Mouse (Mus musculus) ES-Bruce4 (cell line): ENCODE results near the gene Srsf6. TPM values are rescaled to one million over a fixed set of nuclear protein-coding genes. Genes with fewer than 3 reads are reported as not detected.

Experiments used
- H3K27ac ChIP-seq: 2 replicates; pipeline ENCODE4 v1.5.1; 2012; ENCODE audit warnings: low read length, inconsistent platforms; ENCODE audit not compliant: insufficient read depth
- H3K27me3 ChIP-seq: 2 replicates; pipeline ENCODE4 v1.6.1; 2012; ENCODE audit warnings: mild to moderate bottlenecking, low read length, inconsistent platforms; ENCODE audit not compliant: control insufficient read depth, poor library complexity, insufficient read depth, severe bottlenecking
- H3K36me3 ChIP-seq: 2 replicates; pipeline ENCODE4 v1.6.1; 2012; ENCODE audit warnings: inconsistent platforms, mild to moderate bottlenecking, low read length, moderate library complexity; ENCODE audit not compliant: control insufficient read depth, poor library complexity, insufficient read depth, severe bottlenecking
- H3K4me1 ChIP-seq: one replicate; pipeline ENCODE4 v1.8.1; 2011; ENCODE audit warnings: low read length; ENCODE audit not compliant: control insufficient read depth, insufficient read depth
- H3K4me3 ChIP-seq: 2 replicates; pipeline ENCODE4 v1.5.1; 2011; ENCODE audit warnings: low read depth, mild to moderate bottlenecking, low read length
- H3K9ac ChIP-seq: 2 replicates; pipeline ENCODE4 v1.6.1; 2012; ENCODE audit warnings: low read depth, mild to moderate bottlenecking, inconsistent platforms; ENCODE audit not compliant: poor library complexity, severe bottlenecking
- H3K9me3 ChIP-seq: replicated peaks from 2 replicates; pipeline ENCODE4 v1.6.1; 2012; ENCODE audit warnings: mild to moderate bottlenecking, low read length, inconsistent platforms; ENCODE audit not compliant: control insufficient read depth, poor library complexity, insufficient read depth, severe bottlenecking
- CTCF ChIP-seq: IDR thresholded peaks from one replicate; pipeline ENCODE4 v1.8.1; 2011; ENCODE audit warnings: low read depth, low read length
- EP300 ChIP-seq: IDR thresholded peaks from 2 replicates; pipeline ENCODE4 v1.6.1; 2011; ENCODE audit warnings: low read depth, low read length; ENCODE audit not compliant: insufficient read depth
- POLR2A ChIP-seq: IDR thresholded peaks from one replicate; pipeline ENCODE4 v1.8.1; 2011; ENCODE audit warnings: low read length; ENCODE audit not compliant: insufficient read depth
- polyA plus RNA-seq: library from polyadenylated mRNA; stranded (reverse); fragments of >200 nt; gene quantifications from 2 replicates; pipeline ENCODE4 v1.2.4, GENCODE M21; 2011; ENCODE audit warnings: low read depth; ENCODE audit not compliant: missing spikeins, insufficient read depth, insufficient read length

The Srsf6 gene
- polyA plus RNA-seq, 1 experiment = 172 TPM

GRCm38 (mm10) chr2:162899880-162900589 lies 31.3 kb upstream of the Srsf6 start:
- no peaks in the 10 kb centered on the region for H3K9me3 ChIP-seq
- no peak overlapping the region for H3K9ac ChIP-seq
- H3K27ac ChIP-seq = no peak overlapping the region
- no peaks in the 10 kb centered on the region for H3K4me1 ChIP-seq
- H3K27me3 ChIP-seq = no peaks in the 10 kb centered on the region
- no peak overlapping the region for H3K4me3 ChIP-seq
- no peak for TF ChIP-seq EP300
- no peak for TF ChIP-seq POLR2A
- no peak for TF ChIP-seq CTCF
- H3K36me3 ChIP-seq = no peaks in the 10 kb centered on the region

- H3K27me3 ChIP-seq = no peaks in the 10 kb centered on the region
- no peak overlapping the region for H3K4me3 ChIP-seq
- H3K27ac ChIP-seq = no peak overlapping the region
- H3K36me3 ChIP-seq = no peaks in the 10 kb centered on the region
- TF ChIP-seq POLR2A (no peak), CTCF (no peak), EP300 (no peak)
- H3K9me3 ChIP-seq = no peaks in the 10 kb centered on the region
- no peak overlapping the region for H3K9ac ChIP-seq
- no peaks in the 10 kb centered on the region for H3K4me1 ChIP-seq
Observed at GRCm38 (mm10) chr2:162900590-162900916, 30.8 kb upstream of the Srsf6 start.

- H3K27ac ChIP-seq = no peak overlapping the region
- H3K9me3 ChIP-seq = no peaks in the 10 kb centered on the region
- no peak overlapping the region for H3K4me3 ChIP-seq
- H3K9ac ChIP-seq = no peak overlapping the region
- TF ChIP-seq POLR2A = no peak
- no peak for TF ChIP-seq CTCF
- no peak for TF ChIP-seq EP300
- H3K36me3 ChIP-seq = no peaks in the 10 kb centered on the region
- no peaks in the 10 kb centered on the region for H3K4me1 ChIP-seq
- H3K27me3 ChIP-seq = no peaks in the 10 kb centered on the region
Observed at GRCm38 (mm10) chr2:162905902-162906301, 25.4 kb upstream of the Srsf6 start.

GRCm38 (mm10) chr2:162908052-162908491 lies 23.3 kb upstream of the Srsf6 start:
- 0 out of 2 replicates have a peak overlapping the region, but pooled peaks have one; percentile 3 for H3K9ac ChIP-seq
- no peaks in the 10 kb centered on the region for H3K27me3 ChIP-seq
- peak overlapping the region; percentile 32 for H3K4me3 ChIP-seq
- H3K9me3 ChIP-seq = no peaks in the 10 kb centered on the region
- TF ChIP-seq EP300 (no peak), POLR2A (no peak), CTCF (peak; percentile 14)
- no peaks in the 10 kb centered on the region for H3K4me1 ChIP-seq
- H3K36me3 ChIP-seq = no peaks in the 10 kb centered on the region
- H3K27ac ChIP-seq = no peak overlapping the region

DNA sequence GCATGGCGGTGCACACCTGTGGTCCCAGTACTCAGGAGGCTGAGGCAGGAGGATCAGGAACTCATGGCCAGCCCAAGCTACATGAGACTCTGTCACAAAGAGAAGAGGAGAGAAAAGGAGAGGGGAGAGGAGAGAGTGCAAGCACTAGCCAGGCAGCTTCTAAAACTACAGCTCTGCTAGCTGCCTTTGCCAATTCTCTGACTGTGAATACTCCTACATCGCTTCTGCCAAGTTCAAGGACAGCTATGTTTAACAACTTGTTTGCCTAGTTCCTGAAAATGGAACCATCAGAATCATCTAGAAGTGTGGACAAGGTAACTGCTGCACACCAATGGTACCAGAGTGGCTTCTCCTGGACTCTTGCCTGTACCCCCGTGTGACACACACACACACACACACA lies 17.3 kb upstream of the Srsf6 start:
- Histone ChIP-seq H3K36me3 (no peaks in the 10 kb centered on the region), H3K9ac (no peak overlapping the region), H3K27me3 (no peaks in the 10 kb centered on the region), H3K9me3 (no peaks in the 10 kb centered on the region), H3K4me3 (no peak overlapping the region), H3K4me1 (no peaks in the 10 kb centered on the region), H3K27ac (no peak overlapping the region)
- no peak for TF ChIP-seq EP300
- no peak for TF ChIP-seq CTCF
- no peak for TF ChIP-seq POLR2A

- no peak overlapping the region for H3K27ac ChIP-seq
- no peaks in the 10 kb centered on the region for H3K4me1 ChIP-seq
- no peaks in the 10 kb centered on the region for H3K27me3 ChIP-seq
- no peaks in the 10 kb centered on the region for H3K36me3 ChIP-seq
- no peaks in the 10 kb centered on the region for H3K9me3 ChIP-seq
- TF ChIP-seq CTCF (no peak), EP300 (no peak), POLR2A (no peak)
- no peak overlapping the region for H3K4me3 ChIP-seq
- H3K9ac ChIP-seq = no peak overlapping the region
Observed at GRCm38 (mm10) chr2:162914519-162914918, 16.8 kb upstream of the Srsf6 start.
